Mouse (Mus musculus) neutrophil, adult 5-6 weeks (primary cell): ENCODE measurements at regions not wholly inside any gene's neighbourhood (a gene's known extent, or its start where the extent isn't known, plus 50 kb on each side); places are given as distances from the start of the nearest gene placed in this dataset.
"Not testable (repeated sequence)": the region's sequence is repeated elsewhere in the genome, so short reads cannot be mapped to it uniquely, and the experiment has no call there.

Experiments used
- ATAC-seq: fragments of 151-379, 151-347 bp; 2 replicates; pipeline ENCODE4 v1.8.0; 2017; ENCODE audit warnings: mild to moderate bottlenecking, moderate TSS enrichment; ENCODE audit not compliant: insufficient number of reproducible peaks, poor library complexity, low FRiP score, severe bottlenecking; ENCODE audit errors: extremely low read depth

GRCm38 (mm10) chr15:25267509-25267908 lies 146.1 kb downstream of the Basp1 start:
- no peak for ATAC-seq

GRCm38 (mm10) chr15:25252648-25253567 lies 160.7 kb downstream of the Basp1 start:
- ATAC-seq, result no peak

- no peak for ATAC-seq
These were observed 167.9 kb downstream of the Basp1 start for GRCm38 (mm10) chr15:25245631-25246030.

- peak; percentile 26; the same call in 1 of the 2 replicates for ATAC-seq
These were observed 175.6 kb downstream of the Basp1 start for GRCm38 (mm10) chr15:25237665-25238664.

GRCm38 (mm10) chr15:25236191-25236723 lies 177.3 kb downstream of the Basp1 start:
- ATAC-seq, result no peak

GRCm38 (mm10) chr15:25234064-25234700 lies 179.4 kb downstream of the Basp1 start:
- ATAC-seq, result no peak

GRCm38 (mm10) chr15:25230213-25230612 lies 183.4 kb downstream of the Basp1 start:
- no peak for ATAC-seq

GRCm38 (mm10) chr15:25229807-25230206 lies 183.8 kb downstream of the Basp1 start:
- no peak for ATAC-seq

GRCm38 (mm10) chr15:25227496-25227895 lies 186.1 kb downstream of the Basp1 start:
- no peak for ATAC-seq

GRCm38 (mm10) chr15:25225936-25226335 lies 187.6 kb downstream of the Basp1 start:
- no peak for ATAC-seq

GRCm38 (mm10) chr15:25225431-25225830 lies 188.1 kb downstream of the Basp1 start:
- ATAC-seq, result no peak

- no peak for ATAC-seq
These were observed 191.8 kb downstream of the Basp1 start for GRCm38 (mm10) chr15:25221749-25222148.

- no peak for ATAC-seq
These were observed 197.2 kb downstream of the Basp1 start for GRCm38 (mm10) chr15:25216375-25216774.

GRCm38 (mm10) chr15:25202097-25202496 lies 211.5 kb downstream of the Basp1 start:
- ATAC-seq, result no peak

GRCm38 (mm10) chr15:25200249-25200648 lies 213.3 kb downstream of the Basp1 start:
- ATAC-seq, result not testable (repeated sequence)

GRCm38 (mm10) chr15:25187881-25188326 lies 225.7 kb downstream of the Basp1 start:
- no peak for ATAC-seq

GRCm38 (mm10) chr15:25172755-25173154 lies 240.8 kb downstream of the Basp1 start:
- no peak for ATAC-seq

GRCm38 (mm10) chr15:25146371-25146770 lies 267.2 kb downstream of the Basp1 start:
- no peak for ATAC-seq

GRCm38 (mm10) chr15:25144228-25144627 lies 269.3 kb downstream of the Basp1 start:
- ATAC-seq, result peak; percentile 70; the same call in 1 of the 2 replicates
